Mouse (Mus musculus) ES-E14 (cell line): Measurements from ENCODE around the gene Pigs. TPM values are rescaled to one million over a fixed set of nuclear protein-coding genes. Genes with fewer than 3 reads are reported as not detected.

Experiments used
- DNase-seq: peaks from one replicate; pipeline ENCODE4 v3.0.0-alpha.2; 2013; ENCODE audit warnings: low read depth, low spot score
- H3K27ac ChIP-seq: 2 replicates; pipeline ENCODE4 v1.5.1; 2012; ENCODE audit warnings: low read depth, mild to moderate bottlenecking, low read length, moderate library complexity, mixed read lengths; ENCODE audit not compliant: poor library complexity, insufficient read depth, severe bottlenecking
- H3K36me3 ChIP-seq: 2 replicates; pipeline ENCODE4 v1.6.1; 2012; ENCODE audit warnings: mild to moderate bottlenecking, low read length, moderate library complexity, mixed read lengths; ENCODE audit not compliant: control insufficient read depth, poor library complexity, insufficient read depth, severe bottlenecking
- H3K4me1 ChIP-seq, 2 experiments: fragments of 150-350 bp in 1 of 2; sonication (generic) in 1 of 2; 2 replicates each; pipeline ENCODE4 v1.6.1; 2012; ENCODE audit warnings: low read length in 2 of 2, mild to moderate bottlenecking in 1 of 2, mixed read lengths in 1 of 2; ENCODE audit not compliant: control insufficient read depth in 2 of 2, insufficient read depth in 2 of 2, poor library complexity in 1 of 2
- H3K4me3 ChIP-seq, 2 experiments: fragments of 150-350 bp in 1 of 2; sonication (generic) in 1 of 2; 2 replicates each; pipeline ENCODE4 v1.5.1; 2012; ENCODE audit warnings: low read length in 2 of 2, low read depth in 1 of 2, mild to moderate bottlenecking in 1 of 2, mixed read lengths in 1 of 2; ENCODE audit not compliant: insufficient read depth in 1 of 2, poor library complexity in 1 of 2, severe bottlenecking in 1 of 2
- H3K9ac ChIP-seq: 2 replicates; pipeline ENCODE4 v1.6.1; 2012; ENCODE audit warnings: low read depth, mild to moderate bottlenecking, low read length, mixed read lengths; ENCODE audit not compliant: poor library complexity, insufficient read depth, severe bottlenecking
- H3K9me3 ChIP-seq: fragments of 150-350 bp; sonication (generic); 2 replicates; pipeline ENCODE4 v1.6.1; 2012; ENCODE audit warnings: low read depth, mild to moderate bottlenecking, low read length; ENCODE audit not compliant: control insufficient read depth, insufficient read depth
- CHD2 ChIP-seq: IDR thresholded peaks from 2 replicates; pipeline ENCODE4 v1.6.1; 2014; ENCODE audit warnings: mild to moderate bottlenecking, low read depth, low read length, inconsistent platforms
- HCFC1 ChIP-seq: IDR thresholded peaks from 2 replicates; pipeline ENCODE4 v1.6.1; 2012; ENCODE audit warnings: low read length, inconsistent platforms, borderline replicate concordance; ENCODE audit not compliant: insufficient read depth
- MAFK ChIP-seq: IDR thresholded peaks from 2 replicates; pipeline ENCODE4 v1.6.1; 2014; ENCODE audit warnings: mild to moderate bottlenecking, low read depth, low read length, inconsistent platforms; ENCODE audit not compliant: insufficient read depth
- ZC3H11A ChIP-seq: IDR thresholded peaks from 2 replicates; pipeline ENCODE4 v1.6.1; 2012; ENCODE audit warnings: low read depth, mild to moderate bottlenecking, inconsistent platforms, low read length, borderline replicate concordance
- ZNF384 ChIP-seq: IDR thresholded peaks from 2 replicates; pipeline ENCODE4 v1.6.1; 2012; ENCODE audit warnings: low read depth, low read length, inconsistent platforms
- in situ Hi-C, 2 experiments: fragments of 600-800 bp; cut with MboI; formaldehyde crosslinking; loops; one replicate each; pipeline ENCODE4 v1.15.1; 2025; ENCODE audit warnings: low sequenced_read_pairs in 2 of 2, inconsistent platforms in 1 of 2; ENCODE audit not compliant: unreplicated experiment in 2 of 2
- total RNA-seq: library from RNA; depleted of rRNA; stranded (reverse); fragments of 300-350 nt; gene quantifications from 2 replicates; pipeline ENCODE4 v1.2.3, GENCODE M21; 2012

Gene Pigs
- total RNA-seq, 1 experiment: 45.7 TPM

DNA sequence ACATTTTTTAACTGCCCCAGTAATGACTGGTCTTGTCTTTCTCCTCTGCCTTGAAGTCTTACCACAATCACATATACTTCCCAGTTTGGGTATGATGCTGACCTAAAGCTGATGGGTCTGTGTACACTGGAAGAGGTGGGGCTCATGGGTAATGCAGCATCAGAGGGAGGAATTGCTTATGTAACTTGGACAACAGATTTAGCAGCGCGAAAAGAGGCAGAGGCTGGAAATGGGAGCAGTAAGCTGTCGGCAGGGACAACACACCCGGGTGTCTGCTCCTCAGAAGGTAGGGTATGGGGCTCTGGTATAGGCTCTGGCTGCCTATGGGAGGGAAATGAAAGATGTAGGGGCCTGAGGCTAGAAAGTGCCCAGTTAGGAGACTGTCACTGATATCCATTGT lies 37.6 kb upstream of the Pigs start, which contains the start of gene BC030499:
TSS of gene BC030499 (plus strand) at position 188 of the 400 bp plus-strand sequence.
- H3K27ac ChIP-seq: no peak within 1 kb of the TSS
- H3K36me3 ChIP-seq: peaks cover 37% of the 10 kb centered on the region
- no peaks in the 10 kb centered on the region for H3K9me3 ChIP-seq
- H3K4me3 ChIP-seq: no peak within 1 kb of the TSS
- no peak within 1 kb of the TSS; the same call in 1 of the 2 replicates for H3K9ac ChIP-seq
- H3K4me1 ChIP-seq: no peaks in the 10 kb centered on the region
- no peak for DNase-seq
- in situ Hi-C loops: loop anchor here in 1 of 2 experiments (25.0 kb wide), 1 partner anchor 1722 kb away; no protein-coding TSS in a partner anchor
- no peak for TF ChIP-seq ZC3H11A
- no peak for TF ChIP-seq ZNF384
- TF ChIP-seq MAFK: no peak

DNA sequence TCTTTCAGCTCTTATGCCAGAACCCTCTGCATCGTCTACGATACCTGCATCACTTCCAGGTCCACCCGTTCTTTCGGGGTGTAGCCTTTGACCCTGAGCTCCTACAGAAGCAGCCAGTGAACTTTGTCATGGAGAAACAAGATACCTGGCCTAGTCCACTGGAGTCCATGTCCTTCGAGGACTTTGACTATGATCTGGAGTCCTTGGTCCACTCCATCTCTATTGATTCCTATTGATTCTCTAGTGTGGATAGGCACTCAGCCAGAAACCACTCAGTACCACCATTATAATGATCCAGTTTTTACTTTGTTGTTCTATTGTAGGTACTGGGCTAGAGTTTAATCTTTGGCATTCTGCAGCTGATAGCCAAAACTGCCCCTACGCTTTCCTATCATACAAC lies 33.6 kb upstream of the Pigs start:
- H3K36me3 ChIP-seq: peaks cover 12% of the 10 kb centered on the region
- no peak overlapping the region for H3K9ac ChIP-seq
- H3K4me1 ChIP-seq: no peaks in the 10 kb centered on the region
- no peak for DNase-seq
- in situ Hi-C loops: loop anchor here in 1 of 2 experiments (25.0 kb wide), 1 partner anchor 1718 kb away; no protein-coding TSS in a partner anchor
- TF ChIP-seq ZNF384: no peak
- TF ChIP-seq CHD2: no peak
- TF ChIP-seq MAFK: no peak
- TF ChIP-seq ZC3H11A: no peak
- no peak for TF ChIP-seq HCFC1
- H3K4me3 ChIP-seq: no peak overlapping the region
- no peak overlapping the region for H3K27ac ChIP-seq
- H3K9me3 ChIP-seq: no peaks in the 10 kb centered on the region

DNA sequence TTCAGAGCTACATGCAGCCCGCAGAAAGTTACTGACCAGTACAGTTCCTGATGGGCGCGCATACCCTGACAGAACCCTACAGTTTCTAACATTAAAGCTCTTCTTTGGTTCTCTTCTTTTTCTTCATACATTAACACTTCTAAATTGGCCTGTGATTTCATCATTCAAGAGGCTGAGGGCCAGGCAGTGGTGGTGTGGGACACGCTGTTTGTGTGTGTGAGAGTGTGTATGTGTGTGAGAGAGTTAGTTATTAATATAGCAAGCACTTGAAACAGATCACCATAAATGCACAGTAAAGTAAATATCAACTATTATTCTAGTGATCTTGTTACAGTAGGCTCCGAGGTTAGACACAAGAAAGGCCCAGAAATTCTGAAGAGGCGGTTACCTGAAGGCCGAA lies 27.3 kb upstream of the Pigs start:
- peak overlapping the region; percentile 76 to 99 for H3K4me3 ChIP-seq
- in situ Hi-C loops: no loop called here
- H3K27ac ChIP-seq: no peak overlapping the region
- no peaks in the 10 kb centered on the region for H3K4me1 ChIP-seq
- peak overlapping the region; percentile 60; the same call in 1 of the 2 replicates for H3K9ac ChIP-seq
- peaks cover 14% of the 10 kb centered on the region for H3K36me3 ChIP-seq
- H3K9me3 ChIP-seq: no peaks in the 10 kb centered on the region
- TF ChIP-seq ZNF384 (no peak), ZC3H11A (no peak), MAFK (no peak), HCFC1 (no peak), CHD2 (no peak)
- DNase-seq: no peak

DNA sequence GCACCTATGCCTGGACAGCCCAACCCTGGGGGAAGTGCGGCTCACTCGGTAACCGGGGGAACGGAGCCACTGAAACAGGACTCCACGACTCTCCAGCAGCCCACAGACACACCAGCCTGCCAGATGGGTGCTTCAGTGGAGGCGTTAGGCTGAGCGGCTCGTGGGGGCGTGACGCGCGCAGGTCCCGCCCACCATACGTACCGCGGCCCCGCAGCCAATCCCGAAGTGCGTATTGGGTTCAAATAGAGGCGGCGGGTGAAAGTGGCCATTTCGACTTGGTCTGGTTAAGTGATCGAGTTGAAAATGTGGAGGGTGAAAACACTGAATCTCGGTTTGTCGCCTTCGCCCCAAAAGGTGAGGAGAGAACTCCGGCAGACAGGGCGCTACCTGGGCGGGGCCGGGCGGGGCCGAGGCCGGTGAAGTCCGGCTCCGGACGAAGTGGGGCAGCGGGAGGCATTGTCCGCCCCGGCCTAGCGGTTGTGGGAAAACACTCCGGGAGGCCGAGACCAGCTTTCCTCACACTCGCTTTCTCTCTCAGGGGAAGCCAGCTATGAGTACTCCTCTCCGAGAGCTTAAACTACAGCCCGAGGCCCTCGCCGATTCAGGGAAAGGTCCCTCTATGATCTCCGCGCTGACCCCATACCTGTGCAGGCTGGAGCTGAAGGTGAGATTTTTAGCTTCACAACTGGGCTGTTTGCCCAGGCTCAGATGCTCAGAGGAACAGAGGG lies 26.7 kb upstream of the Pigs start, which contains the start of gene Spag5:
TSS of gene Spag5 (plus strand) at position 173 of the 728 bp plus-strand sequence.
- TF ChIP-seq HCFC1: no peak; the same call in 1 of the 2 replicates
- TF ChIP-seq ZNF384: no peak
- TF ChIP-seq CHD2: no peak
- TF ChIP-seq MAFK: no peak
- TF ChIP-seq ZC3H11A: no peak
- DNase-seq: peak; percentile 78
- no peak within 1 kb of the TSS for H3K27ac ChIP-seq

More for the DNA sequence above, 26.7 kb upstream of the Pigs start, which contains the start of gene Spag5:
- no peaks in the 10 kb centered on the region for H3K9me3 ChIP-seq
- in situ Hi-C loops: no loop called here
- H3K9ac ChIP-seq: peak within 1 kb of the TSS; percentile 83
- H3K36me3 ChIP-seq: peaks cover 14% of the 10 kb centered on the region
- H3K4me3 ChIP-seq: peak within 1 kb of the TSS; percentile 76 to 99
- no peaks in the 10 kb centered on the region for H3K4me1 ChIP-seq
